Mouse (Mus musculus) midbrain, embryonic 12.5 days (tissue): ENCODE results near the gene Mast3. TPM values are rescaled to one million over a fixed set of nuclear protein-coding genes. Genes with fewer than 3 reads are reported as not detected.

Experiments
- ATAC-seq: fragments of 200-750 bp; cut with Nextera tagmentation; 2 replicates; pipeline ENCODE4 v1.8.0; 2017; ENCODE audit warnings: low read depth, moderate TSS enrichment, moderate library complexity; ENCODE audit not compliant: low FRiP score
- H3K27ac ChIP-seq: fragments of 300-500 bp; sonication (generic); replicated peaks from 2 replicates; pipeline ENCODE4 v1.5.1; 2016; ENCODE audit warnings: mild to moderate bottlenecking
- H3K27me3 ChIP-seq: fragments of 300-500 bp; sonication (generic); 2 replicates; pipeline ENCODE4 v1.6.1; 2016; ENCODE audit warnings: mild to moderate bottlenecking
- H3K36me3 ChIP-seq: fragments of 300-500 bp; sonication (generic); 2 replicates; pipeline ENCODE4 v1.6.1; 2016
- H3K4me1 ChIP-seq: fragments of 300-500 bp; sonication (generic); 2 replicates; pipeline ENCODE4 v1.6.1; 2016
- H3K4me2 ChIP-seq: fragments of 300-500 bp; sonication (generic); replicated peaks from 2 replicates; pipeline ENCODE4 v1.6.1; 2016; ENCODE audit warnings: mild to moderate bottlenecking, moderate library complexity
- H3K4me3 ChIP-seq: fragments of 300-500 bp; sonication (generic); 2 replicates; pipeline ENCODE4 v1.5.1; 2016; ENCODE audit warnings: mild to moderate bottlenecking
- H3K9ac ChIP-seq: fragments of 300-500 bp; sonication (generic); replicated peaks from 2 replicates; pipeline ENCODE4 v1.6.1; 2016; ENCODE audit warnings: mild to moderate bottlenecking, moderate library complexity
- H3K9me3 ChIP-seq: fragments of 300-500 bp; sonication (generic); 2 replicates; pipeline ENCODE4 v1.6.1; 2016; ENCODE audit warnings: mild to moderate bottlenecking
- whole genome bisulfite sequencing: fragments of 180-500 bp; shearing (Covaris S2); methylation state at CpG from one replicate; pipeline ENCODE4 v1.1.7; 2016; 5-methylcytosine and 5-hydroxymethylcytosine counted together
- polyA plus RNA-seq: library from polyadenylated mRNA; unstranded; fragments of >200 nt; fragmentation: Nextera tagmentation; extraction: Ambion mirVana; gene quantifications from 2 replicates; pipeline ENCODE4 v1.2.1, GENCODE M21; 2016

Mast3 gene
- polyA plus RNA-seq, 1 experiment from 2014 or later = 18.0 TPM

DNA sequence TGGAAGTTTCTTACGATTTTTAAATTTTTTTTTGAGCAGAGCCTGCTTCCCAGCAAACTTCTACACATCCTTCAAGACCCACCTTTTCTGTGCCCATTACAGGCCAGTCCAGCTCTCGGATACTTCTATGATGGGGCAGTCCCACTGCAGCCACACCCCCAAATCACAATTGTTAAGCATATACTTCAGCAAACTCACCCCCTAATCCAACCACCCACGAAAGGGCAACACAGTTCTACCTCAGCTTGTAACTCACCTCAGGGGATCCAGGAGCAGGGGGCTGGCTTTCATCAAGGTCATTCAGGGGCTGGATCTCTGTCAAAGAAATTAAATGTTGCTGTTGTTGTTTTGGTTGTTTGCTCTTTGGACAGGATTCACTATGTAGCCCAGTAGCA, 17.8 kb downstream of the Mast3 start:
- peaks cover 26% of the 10 kb centered on the region for H3K27me3 ChIP-seq
- no peak overlapping the region for H3K27ac ChIP-seq
- peaks cover 27% of the 10 kb centered on the region for H3K4me1 ChIP-seq
- H3K9me3 ChIP-seq = no peaks in the 10 kb centered on the region
- WGBS = 91% methylated on average over 3 of the region's 3 CpGs
- no peak for ATAC-seq
- H3K4me3 ChIP-seq = no peak overlapping the region
- H3K36me3 ChIP-seq = peaks cover 63% of the 10 kb centered on the region
- H3K4me2 ChIP-seq = no peak overlapping the region
- peak overlapping the region; percentile 8; the same call in 1 of the 2 replicates for H3K9ac ChIP-seq

DNA sequence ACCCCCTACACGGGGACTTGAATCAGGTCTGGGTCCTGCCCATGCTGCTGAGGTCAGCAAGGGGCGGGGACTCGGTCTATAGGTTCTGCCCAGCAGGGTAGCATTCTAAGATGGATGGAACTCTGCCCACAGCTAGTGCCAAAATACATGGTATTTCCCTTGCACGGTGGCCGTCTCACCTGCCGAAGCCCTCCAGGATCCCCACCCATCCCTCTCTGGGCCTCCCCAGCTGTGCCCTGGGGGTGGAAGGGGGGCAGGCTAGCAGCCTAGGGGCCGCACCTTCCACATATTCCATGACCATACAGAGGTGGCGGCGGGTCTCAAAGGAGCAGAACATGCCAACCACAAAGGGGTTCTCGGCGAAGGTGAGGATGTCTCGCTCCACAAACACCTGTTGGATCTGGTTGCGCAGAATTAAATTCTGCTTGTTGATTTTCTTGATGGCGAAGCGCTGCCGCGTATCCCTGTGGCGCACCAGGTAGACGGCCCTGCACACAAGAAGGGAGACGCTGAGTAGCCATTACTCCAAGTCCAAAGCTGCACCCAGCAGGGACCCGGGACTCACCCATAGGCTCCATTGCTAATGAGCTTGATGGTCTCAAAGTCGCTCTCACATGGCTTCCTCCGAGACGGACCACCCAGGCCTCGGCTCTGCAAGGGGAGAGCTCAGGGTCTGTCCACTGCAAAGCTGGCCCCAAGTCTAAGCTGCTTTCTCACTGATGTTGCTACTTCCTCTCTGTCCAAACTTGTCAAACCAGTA, 18.4 kb downstream of the Mast3 start:
- Histone ChIP-seq H3K27ac (no peak overlapping the region), H3K27me3 (peaks cover 26% of the 10 kb centered on the region), H3K4me1 (peaks cover 21% of the 10 kb centered on the region), H3K36me3 (peaks cover 69% of the 10 kb centered on the region), H3K4me2 (no peak overlapping the region), H3K9ac (no peak overlapping the region), H3K4me3 (no peak overlapping the region), H3K9me3 (no peaks in the 10 kb centered on the region)
- 87% methylated on average over 25 of the region's 25 CpGs for WGBS
- ATAC-seq = no peak

DNA sequence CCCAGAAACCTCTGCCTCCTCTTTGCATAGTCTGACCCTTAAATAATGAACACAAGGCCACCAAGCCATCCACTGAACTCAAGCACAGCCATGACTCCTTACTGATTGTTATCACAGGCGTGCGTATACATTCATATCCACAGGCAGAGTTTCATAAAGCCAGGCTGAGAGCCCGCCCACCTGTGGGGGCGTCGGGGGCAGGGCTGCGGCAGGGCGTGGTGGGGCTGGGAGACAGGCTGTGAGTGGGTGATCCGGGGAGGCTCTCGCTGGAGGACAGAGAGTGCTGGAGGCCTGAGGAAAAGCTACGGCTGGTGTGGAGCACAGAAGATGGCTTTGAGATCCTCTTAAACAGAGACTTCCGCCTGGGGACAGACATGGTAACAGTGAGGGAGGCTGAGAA, 24.8 kb downstream of the Mast3 start:
- Histone ChIP-seq H3K9me3 (no peaks in the 10 kb centered on the region), H3K36me3 (peaks cover 61% of the 10 kb centered on the region), H3K4me1 (peaks cover 19% of the 10 kb centered on the region), H3K4me3 (no peak overlapping the region), H3K27ac (no peak overlapping the region), H3K4me2 (no peak overlapping the region), H3K27me3 (no peaks in the 10 kb centered on the region), H3K9ac (no peak overlapping the region)
- WGBS = 85% methylated on average over 11 of the region's 11 CpGs
- no peak for ATAC-seq

- H3K27me3 ChIP-seq = no peaks in the 10 kb centered on the region
- H3K4me1 ChIP-seq = peaks cover 38% of the 10 kb centered on the region
- H3K4me2 ChIP-seq = peak within 1 kb of the TSS; percentile 91
- H3K27ac ChIP-seq = peak within 1 kb of the TSS; percentile 97
- WGBS = under 1% methylated on average over 94 of the region's 94 CpGs
- peak within 1 kb of the TSS; percentile 96 for H3K9ac ChIP-seq
- peak; percentile 92 for ATAC-seq
- no peaks in the 10 kb centered on the region for H3K9me3 ChIP-seq
- peak within 1 kb of the TSS; percentile 81 for H3K4me3 ChIP-seq
- peaks cover 66% of the 10 kb centered on the region for H3K36me3 ChIP-seq
These were observed 28.1 kb downstream of the Mast3 start, which contains the start of gene Pik3r2 for GRCm38 (mm10) chr8:70776496-70777444. Gene Pik3r2 (minus strand): TSS chr8:70776713.

GRCm38 (mm10) chr8:70775851-70776495, 28.9 kb downstream of the Mast3 start:
- H3K27ac ChIP-seq = peak overlapping the region; percentile 97
- H3K4me1 ChIP-seq = peaks cover 38% of the 10 kb centered on the region
- H3K9me3 ChIP-seq = no peaks in the 10 kb centered on the region
- H3K4me3 ChIP-seq = peak overlapping the region; percentile 81
- 0 out of 2 replicates have a peak, but pooled peaks cover 4% of the 10 kb centered on the region for H3K27me3 ChIP-seq
- peak overlapping the region; percentile 91 for H3K4me2 ChIP-seq
- WGBS = 3% methylated on average over 34 of the region's 34 CpGs
- peak overlapping the region; percentile 96 for H3K9ac ChIP-seq
- peaks cover 66% of the 10 kb centered on the region for H3K36me3 ChIP-seq
- no peak for ATAC-seq

DNA sequence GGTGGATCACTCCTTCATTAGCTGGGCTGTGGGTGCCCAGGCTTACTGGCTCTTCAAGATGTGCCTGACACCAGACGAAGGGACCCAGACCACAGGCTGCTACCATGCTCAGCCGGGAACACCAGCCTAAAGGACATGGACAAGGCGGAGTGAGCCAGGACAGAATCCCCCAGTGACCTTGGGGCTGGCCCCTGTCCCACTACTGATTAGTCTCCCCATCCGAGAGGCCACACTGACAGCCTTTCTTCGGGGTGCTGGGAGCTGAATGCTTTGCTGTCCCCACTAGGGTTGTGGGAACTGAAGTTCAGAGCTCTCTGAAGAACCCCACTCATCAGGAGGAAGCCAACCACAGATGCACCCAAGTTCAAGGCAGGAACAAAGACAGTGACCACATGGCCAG, 29.6 kb downstream of the Mast3 start:
- no peak overlapping the region for H3K27ac ChIP-seq
- WGBS = 91% methylated on average over 5 of the region's 5 CpGs
- H3K4me2 ChIP-seq = peak overlapping the region; percentile 91
- peak overlapping the region; percentile 81 for H3K4me3 ChIP-seq
- peak overlapping the region; percentile 96 for H3K9ac ChIP-seq
- ATAC-seq = no peak
- peaks cover 66% of the 10 kb centered on the region for H3K36me3 ChIP-seq
- H3K27me3 ChIP-seq = 0 out of 2 replicates have a peak, but pooled peaks cover 8% of the 10 kb centered on the region
- H3K9me3 ChIP-seq = no peaks in the 10 kb centered on the region
- H3K4me1 ChIP-seq = peaks cover 38% of the 10 kb centered on the region

GRCm38 (mm10) chr8:70774740-70775139, 30.1 kb downstream of the Mast3 start:
- ATAC-seq = no peak
- Histone ChIP-seq H3K36me3 (peaks cover 66% of the 10 kb centered on the region), H3K9me3 (no peaks in the 10 kb centered on the region), H3K4me1 (peaks cover 38% of the 10 kb centered on the region), H3K4me3 (no peak overlapping the region), H3K4me2 (0 out of 2 replicates have a peak overlapping the region, but pooled peaks have one; percentile 91), H3K27me3 (0 out of 2 replicates have a peak, but pooled peaks cover 8% of the 10 kb centered on the region), H3K9ac (peak overlapping the region; percentile 43), H3K27ac (no peak overlapping the region)
- 93% methylated on average over 18 of the region's 18 CpGs for WGBS

- 84% methylated on average over 9 of the region's 9 CpGs for WGBS
- no peaks in the 10 kb centered on the region for H3K9me3 ChIP-seq
- H3K27me3 ChIP-seq = 0 out of 2 replicates have a peak, but pooled peaks cover 8% of the 10 kb centered on the region
- peaks cover 64% of the 10 kb centered on the region for H3K36me3 ChIP-seq
- no peak overlapping the region for H3K27ac ChIP-seq
- H3K9ac ChIP-seq = 0 out of 2 replicates have a peak overlapping the region, but pooled peaks have one; percentile 43
- no peak for ATAC-seq
- H3K4me3 ChIP-seq = no peak overlapping the region
- H3K4me2 ChIP-seq = no peak overlapping the region
- H3K4me1 ChIP-seq = peaks cover 38% of the 10 kb centered on the region
These were observed 31.0 kb downstream of the Mast3 start for GRCm38 (mm10) chr8:70773833-70774232.

- H3K27ac ChIP-seq = no peak overlapping the region
These were observed 31.4 kb downstream of the Mast3 start for GRCm38 (mm10) chr8:70773410-70773809.

GRCm38 (mm10) chr8:70772890-70773289, 32.0 kb downstream of the Mast3 start:
- H3K27me3 ChIP-seq = 0 out of 2 replicates have a peak, but pooled peaks cover 9% of the 10 kb centered on the region
- H3K4me1 ChIP-seq = peaks cover 34% of the 10 kb centered on the region
- H3K9ac ChIP-seq = no peak overlapping the region
- H3K36me3 ChIP-seq = peaks cover 67% of the 10 kb centered on the region
- no peak overlapping the region for H3K4me3 ChIP-seq
- no peaks in the 10 kb centered on the region for H3K9me3 ChIP-seq
- ATAC-seq = no peak
- 89% methylated on average over 9 of the region's 9 CpGs for whole genome bisulfite sequencing
- H3K27ac ChIP-seq = no peak overlapping the region
- H3K4me2 ChIP-seq = no peak overlapping the region

More at GRCm38 (mm10) chr8:70773410-70773809, 31.4 kb downstream of the Mast3 start:
- 0 out of 2 replicates have a peak overlapping the region, but pooled peaks have one; percentile 20 for H3K9ac ChIP-seq
- no peaks in the 10 kb centered on the region for H3K9me3 ChIP-seq
- no peak overlapping the region for H3K4me3 ChIP-seq
- H3K36me3 ChIP-seq = peaks cover 65% of the 10 kb centered on the region
- no peak overlapping the region for H3K4me2 ChIP-seq
- WGBS = 83% methylated on average over 5 of the region's 5 CpGs
- H3K4me1 ChIP-seq = peaks cover 38% of the 10 kb centered on the region
- 0 out of 2 replicates have a peak, but pooled peaks cover 8% of the 10 kb centered on the region for H3K27me3 ChIP-seq
- no peak for ATAC-seq

GRCm38 (mm10) chr8:70772075-70772474, 32.8 kb downstream of the Mast3 start:
- Histone ChIP-seq H3K27ac (no peak overlapping the region), H3K27me3 (peaks cover 17% of the 10 kb centered on the region), H3K4me1 (peaks cover 29% of the 10 kb centered on the region), H3K9me3 (no peaks in the 10 kb centered on the region), H3K4me2 (no peak overlapping the region), H3K9ac (no peak overlapping the region), H3K4me3 (no peak overlapping the region), H3K36me3 (peaks cover 68% of the 10 kb centered on the region)
- WGBS = 95% methylated on average over 13 of the region's 13 CpGs
- no peak for ATAC-seq
